Mouse (Mus musculus) heart, adult 18-20 months (tissue): ENCODE measurements around the gene Ppil6. TPM values are rescaled to one million over a fixed set of nuclear protein-coding genes. Genes with fewer than 3 reads are reported as not detected.
A peak's percentile ranks its signal among the peaks of the same experiment; 100 is the strongest.

ENCODE experiments used
- DNase-seq, 2 experiments: peaks; one replicate each; pipeline ENCODE4 v3.0.0; 2021 to 2022; ENCODE audit warnings: mixed read lengths in 1 of 2
- long read RNA-seq, 2 experiments: library from polyadenylated mRNA; stranded (forward); transcript quantifications; one replicate each; pipeline ENCODE4 v2.0.0; 2021
- total RNA-seq, 2 experiments: library from RNA; stranded (reverse); gene quantifications; 2 replicates each; pipeline ENCODE4 v1.2.3; 2021

The Ppil6 gene
- 1 to 10 TPM in 1 of 2 experiments, under 1 TPM in 1; 0.74 to 1.9 TPM for total RNA-seq
- long read RNA-seq, experiment 1, partial matches to known transcripts, result 0 of 2 reads
- long read RNA-seq, experiment 1, other reads (novel, unspliced or antisense), result 2 of 2 reads
- long read RNA-seq, experiment 2, partial matches to known transcripts, result 0 of 1 reads
- long read RNA-seq, experiment 2, other reads (novel, unspliced or antisense), result 0 of 1 reads

GRCm38 (mm10) chr10:41489708-41490517 lies at the start of gene Ppil6, which contains the start of gene Smpd2:
Gene Ppil6 (plus strand): TSS chr10:41490439.
Gene Smpd2 (minus strand): TSS chr10:41490369.
- peak; percentile 97 to 99 for DNase-seq

GRCm38 (mm10) chr10:41448216-41448615 lies 42.0 kb upstream of the Ppil6 start:
- no peak for DNase-seq

GRCm38 (mm10) chr10:41449684-41450083 lies 40.6 kb upstream of the Ppil6 start:
- no peak for DNase-seq

GRCm38 (mm10) chr10:41450137-41450670 lies 40.0 kb upstream of the Ppil6 start, which contains the start of gene Zbtb24:
Gene Zbtb24 (plus strand): TSS chr10:41450383.
- peak; percentile 96 to 98 for DNase-seq

- DNase-seq, result no peak
Measured at GRCm38 (mm10) chr10:41450780-41451522, 39.3 kb upstream of the Ppil6 start.

- no peak for DNase-seq
Measured at GRCm38 (mm10) chr10:41451656-41452055, 38.6 kb upstream of the Ppil6 start.

- DNase-seq, result no peak
Measured at GRCm38 (mm10) chr10:41452791-41453190, 37.4 kb upstream of the Ppil6 start.

GRCm38 (mm10) chr10:41459990-41460389 lies 30.2 kb upstream of the Ppil6 start:
- no peak for DNase-seq

GRCm38 (mm10) chr10:41460501-41460900 lies 29.7 kb upstream of the Ppil6 start:
- no peak for DNase-seq

- DNase-seq, result no peak
Measured at GRCm38 (mm10) chr10:41461057-41461722, 29.0 kb upstream of the Ppil6 start.

GRCm38 (mm10) chr10:41464401-41464955 lies 25.8 kb upstream of the Ppil6 start:
- DNase-seq, result no peak

GRCm38 (mm10) chr10:41467325-41467724 lies 22.9 kb upstream of the Ppil6 start:
- DNase-seq, result no peak

GRCm38 (mm10) chr10:41470693-41471092 lies 19.5 kb upstream of the Ppil6 start:
- no peak for DNase-seq

GRCm38 (mm10) chr10:41472534-41472933 lies 17.7 kb upstream of the Ppil6 start:
- no peak for DNase-seq

- DNase-seq, result no peak
Measured at GRCm38 (mm10) chr10:41472962-41473481, 17.2 kb upstream of the Ppil6 start.

GRCm38 (mm10) chr10:41473782-41474468 lies 16.3 kb upstream of the Ppil6 start:
- peak; percentile 81 to 86 for DNase-seq

- peak; percentile 62 to 70 for DNase-seq
Measured at GRCm38 (mm10) chr10:41474981-41475391, 15.3 kb upstream of the Ppil6 start.

GRCm38 (mm10) chr10:41476171-41477017 lies 13.8 kb upstream of the Ppil6 start, which contains the start of gene Mical1:
Gene Mical1 (plus strand): TSS chr10:41476314.
- DNase-seq, result peak; percentile 86 to 88

GRCm38 (mm10) chr10:41477018-41477277 lies 13.3 kb upstream of the Ppil6 start:
- no peak for DNase-seq
